Mouse (Mus musculus): ENCODE data around the gene Gm45753.

Gm45753 gene

GRCm38 (mm10) chr8:45274317-45274716 is 33.9 kb downstream of the Gm45753 start:
- DNase-seq (ENCODE audit: low read depth, low spot score): no peak

- DNase-seq (ENCODE audit: low read depth, low spot score): no peak
Observed at GRCm38 (mm10) chr8:45269056-45269455, 39.2 kb downstream of the Gm45753 start.

- no peak for DNase-seq (ENCODE audit: low read depth, low spot score)
Observed at GRCm38 (mm10) chr8:45268485-45268884, 39.8 kb downstream of the Gm45753 start.

DNA sequence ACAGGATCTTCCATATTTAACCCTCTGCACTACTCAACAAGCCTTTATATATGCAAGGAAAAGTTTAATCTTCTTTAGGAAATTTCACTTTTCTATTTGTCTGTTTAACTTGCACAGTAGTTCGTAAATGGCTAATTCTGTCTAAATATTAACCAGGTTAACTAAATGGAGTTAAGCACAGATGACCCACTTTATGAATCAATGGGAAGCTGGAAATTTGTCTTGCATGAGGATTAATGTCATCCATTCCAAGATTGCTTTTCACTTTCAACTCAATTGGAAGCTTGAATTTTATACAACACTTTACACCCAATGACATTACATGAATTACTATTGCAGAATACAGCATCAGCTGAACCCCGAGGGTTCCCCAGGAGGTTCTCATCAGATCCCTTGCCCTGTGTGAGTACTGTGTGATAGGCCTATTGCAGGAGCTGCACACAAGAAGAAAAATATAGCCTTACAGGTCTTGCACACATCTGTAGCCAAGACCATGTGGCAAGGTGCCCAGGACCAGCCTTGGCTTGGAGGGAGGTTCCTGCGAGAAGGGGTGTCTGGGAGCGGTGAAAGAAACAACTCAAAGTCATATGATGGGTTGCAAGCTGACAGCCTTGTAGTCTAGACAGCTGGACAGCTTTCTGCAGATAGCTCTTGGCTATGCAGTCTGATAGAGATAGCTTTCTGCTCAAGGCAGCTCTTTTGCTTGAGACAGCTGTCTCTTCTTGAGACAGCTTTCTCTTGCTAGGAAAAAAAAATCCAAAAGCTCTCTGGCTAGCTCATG is 40.5 kb downstream of the Gm45753 start:
- no peak for DNase-seq (ENCODE audit: low read depth, low spot score)

- DNase-seq (ENCODE audit: low read depth, low spot score): peak; percentile 58
Observed at GRCm38 (mm10) chr8:45266993-45267392, 41.3 kb downstream of the Gm45753 start.

GRCm38 (mm10) chr8:45264918-45265317 is 43.3 kb downstream of the Gm45753 start:
- DNase-seq (ENCODE audit: low read depth, low spot score): no peak

DNA sequence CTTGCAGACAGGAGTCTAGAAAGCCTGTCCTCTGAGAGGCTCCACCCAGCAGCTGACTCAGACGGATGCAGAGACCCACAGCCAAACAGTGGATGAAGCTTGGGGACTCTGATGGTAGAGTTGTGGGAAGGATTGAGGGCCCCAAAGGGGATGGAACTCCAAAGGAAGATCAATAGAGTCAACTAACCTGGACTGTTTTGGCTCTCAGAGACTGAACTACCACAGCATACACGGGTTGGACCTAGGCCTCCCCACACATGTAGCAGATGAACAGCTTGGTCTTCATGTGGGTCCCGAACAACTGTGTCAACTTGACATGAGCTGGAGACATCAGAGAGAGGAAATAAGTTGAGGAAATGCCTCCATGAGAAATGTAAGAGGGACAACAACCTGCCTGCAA is 45.4 kb downstream of the Gm45753 start:
- DNase-seq (ENCODE audit: low read depth, low spot score): no peak

- no peak for DNase-seq (ENCODE audit: low read depth, low spot score)
Observed at GRCm38 (mm10) chr8:45261920-45262319, 46.3 kb downstream of the Gm45753 start, which contains the start of gene F11. Gene F11 (minus strand): TSS chr8:45262031.

DNA sequence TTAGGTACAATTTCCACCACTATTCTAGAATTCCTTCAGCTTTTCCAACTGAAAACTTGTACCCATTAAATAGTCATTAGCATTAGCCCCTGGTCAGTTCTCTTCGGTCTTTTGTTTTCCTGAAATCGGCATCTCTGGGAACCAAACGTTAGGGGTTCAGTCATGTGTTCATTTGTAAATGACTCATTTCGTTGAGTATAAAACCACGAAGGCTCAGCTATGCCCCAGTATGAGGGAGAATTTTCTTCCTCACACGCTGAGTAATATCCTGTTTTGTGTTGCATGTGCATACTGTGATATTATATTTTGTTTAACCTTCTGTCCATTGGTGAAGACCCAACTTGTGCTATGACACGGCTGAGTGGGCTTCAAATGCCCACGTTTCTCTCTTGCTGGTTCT is 49.8 kb downstream of the Gm45753 start:
- DNase-seq (ENCODE audit: low read depth, low spot score): no peak

DNA sequence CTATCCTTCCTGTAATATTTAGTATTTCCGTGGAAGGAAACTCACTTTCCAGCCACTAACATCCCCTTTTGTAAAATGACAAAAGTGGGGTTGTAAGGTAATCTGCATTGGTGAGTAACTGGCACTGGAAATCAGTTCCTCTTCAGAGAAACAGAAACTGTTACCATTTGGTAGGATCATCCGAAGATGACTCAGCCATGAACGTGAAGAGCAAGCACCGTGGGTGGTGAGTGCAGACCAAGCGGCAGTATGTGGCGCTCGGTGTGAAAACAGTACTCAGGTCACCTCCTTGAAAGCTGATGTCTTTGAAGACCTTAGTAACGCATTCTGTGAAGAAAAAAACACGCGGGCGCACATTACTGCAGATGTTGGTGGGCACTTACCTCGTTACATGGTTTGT is 53.2 kb downstream of the Gm45753 start:
- DNase-seq (ENCODE audit: low read depth, low spot score): no peak

GRCm38 (mm10) chr8:45254194-45254842 is 53.9 kb downstream of the Gm45753 start:
- no peak for DNase-seq (ENCODE audit: low read depth, low spot score)

DNA sequence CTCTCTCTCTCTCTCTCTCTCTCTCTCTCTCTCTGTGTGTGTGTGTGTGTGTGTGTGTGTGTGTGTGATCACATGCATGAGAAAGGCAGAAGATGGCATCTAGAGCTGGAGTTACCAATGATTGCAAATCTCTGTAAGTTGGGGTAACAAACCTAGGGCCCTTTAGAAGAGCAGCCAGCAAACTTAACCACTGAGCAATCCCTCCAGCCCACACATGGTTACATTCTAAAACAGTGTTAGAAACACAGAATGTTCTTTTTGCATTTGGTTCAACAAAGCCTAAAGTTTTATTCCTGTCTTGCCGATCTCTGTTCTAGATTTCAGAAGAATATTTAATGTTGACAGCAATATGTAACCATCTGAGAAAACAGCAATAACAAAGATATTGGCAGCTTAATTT is 54.7 kb downstream of the Gm45753 start:
- DNase-seq (ENCODE audit: low read depth, low spot score): no peak

DNA sequence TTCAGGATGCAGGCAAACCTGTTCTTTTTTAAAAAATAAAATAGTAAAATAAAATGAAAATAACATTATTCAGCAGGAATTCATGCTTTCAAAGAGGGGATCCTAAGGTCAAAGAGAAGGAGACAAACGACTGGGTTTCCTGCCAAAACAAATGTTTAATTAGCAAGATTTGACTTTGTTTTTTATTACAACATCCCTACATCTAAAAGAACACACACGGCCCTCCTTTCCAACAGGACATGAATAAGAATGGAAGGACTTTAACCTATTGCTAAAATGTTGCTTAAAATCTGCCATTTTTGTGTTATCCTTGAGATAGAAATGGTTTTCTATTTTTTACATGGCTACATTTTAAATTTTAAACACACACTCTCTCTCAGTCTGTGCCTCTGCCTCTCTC is 55.2 kb downstream of the Gm45753 start:
- no peak for DNase-seq (ENCODE audit: low read depth, low spot score)

GRCm38 (mm10) chr8:45246307-45246706 is 62.0 kb downstream of the Gm45753 start:
- DNase-seq (ENCODE audit: low read depth, low spot score): peak; percentile 79

DNA sequence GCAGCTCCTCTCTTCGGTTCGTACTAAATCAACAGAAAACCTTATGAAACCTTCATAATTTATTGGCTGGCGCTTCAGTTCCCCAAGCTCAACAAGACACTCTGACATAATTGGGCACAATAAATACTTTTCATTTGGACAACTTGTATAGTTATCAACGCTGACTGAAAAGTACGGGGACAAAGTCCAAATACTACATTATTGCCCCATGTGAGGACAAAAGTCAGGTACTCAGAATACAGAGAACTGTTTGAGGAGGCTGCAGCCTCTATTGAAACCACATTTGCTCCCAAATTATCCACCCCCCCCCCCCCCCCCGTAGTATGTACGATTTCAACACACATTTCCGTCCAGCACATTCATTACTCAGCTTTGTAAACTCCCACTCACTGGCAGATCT is 68.9 kb downstream of the Gm45753 start:
- DNase-seq (ENCODE audit: low read depth, low spot score): no peak

- DNase-seq (ENCODE audit: low read depth, low spot score): peak; percentile 70
Observed at GRCm38 (mm10) chr8:45238282-45238681, 70.0 kb downstream of the Gm45753 start.

DNA sequence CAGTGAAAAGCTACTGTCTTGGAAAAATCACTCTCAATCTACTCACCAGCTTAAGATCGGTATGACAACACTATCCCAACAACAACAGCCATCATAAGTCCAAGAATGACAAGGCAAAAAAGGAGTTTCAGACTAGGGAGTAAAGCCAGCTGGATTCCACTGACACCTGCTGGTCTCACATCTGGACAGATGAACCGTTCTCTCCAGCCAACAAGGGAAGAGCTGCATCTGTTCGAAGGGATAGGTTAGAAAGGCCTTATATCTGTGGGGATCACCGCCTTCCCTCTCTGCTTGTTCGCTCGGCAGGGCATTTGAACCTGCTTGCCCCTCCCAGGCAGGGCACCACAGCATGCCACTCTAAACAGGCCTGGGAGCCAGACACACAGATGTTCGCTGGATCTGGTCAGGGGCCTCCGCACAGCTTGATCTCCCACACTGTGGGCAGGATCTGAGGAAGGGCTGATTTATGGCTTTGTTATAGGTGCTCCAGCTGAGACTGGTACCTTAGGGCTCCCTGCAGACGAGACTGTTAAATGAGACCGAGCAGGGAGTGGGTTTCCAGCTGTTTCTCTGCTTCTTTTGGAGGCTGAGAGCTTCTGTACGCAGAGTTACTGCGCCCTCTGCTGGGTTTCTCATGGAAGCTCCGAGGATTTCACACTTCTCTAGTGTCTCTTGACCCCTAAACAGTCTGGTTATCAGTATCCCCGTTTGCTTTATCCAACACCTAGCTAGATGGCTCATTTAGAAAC is 71.9 kb downstream of the Gm45753 start:
- DNase-seq (ENCODE audit: low read depth, low spot score): peak; percentile 91

GRCm38 (mm10) chr8:45235228-45235627 is 73.0 kb downstream of the Gm45753 start:
- peak; percentile 85 for DNase-seq (ENCODE audit: low read depth, low spot score)

DNA sequence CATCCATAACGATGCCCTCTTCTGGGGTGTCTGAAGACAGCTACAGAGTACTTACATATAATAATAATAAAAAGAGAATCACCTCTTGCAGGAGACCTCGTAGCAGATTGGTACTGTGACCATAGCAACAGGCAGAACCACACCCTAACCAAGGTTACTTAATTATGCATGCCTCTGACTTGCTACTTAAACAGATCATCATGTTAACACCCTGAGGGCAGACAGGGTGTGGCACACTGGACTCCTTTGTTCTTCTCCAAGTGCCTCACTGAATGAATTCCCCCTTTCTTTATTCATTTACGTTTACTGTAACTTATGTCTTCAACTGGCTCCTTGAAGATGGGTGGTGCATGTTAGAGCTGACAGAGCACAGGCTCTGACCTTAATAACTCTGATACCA is 75.0 kb downstream of the Gm45753 start:
- peak; percentile 97 for DNase-seq (ENCODE audit: low read depth, low spot score)
